Mouse (Mus musculus): ENCODE measurements around the gene Xylt1. TPM values are rescaled to one million over a fixed set of nuclear protein-coding genes. Genes with fewer than 3 reads are reported as not detected.

The Xylt1 gene
- total RNA-seq, 2 experiments from 2014 or later: 4.2 to 5.4 TPM

- no peak for DNase-seq
- intact Hi-C loops (cut with DNase I; ENCODE audit: low total_unique reads): no loop called here
These were observed 339.6 kb downstream of the Xylt1 start for GRCm38 (mm10) chr7:117720426-117720825.

Measured in gastrocnemius, postnatal 14 days (tissue).